In the genomic region with DNA sequence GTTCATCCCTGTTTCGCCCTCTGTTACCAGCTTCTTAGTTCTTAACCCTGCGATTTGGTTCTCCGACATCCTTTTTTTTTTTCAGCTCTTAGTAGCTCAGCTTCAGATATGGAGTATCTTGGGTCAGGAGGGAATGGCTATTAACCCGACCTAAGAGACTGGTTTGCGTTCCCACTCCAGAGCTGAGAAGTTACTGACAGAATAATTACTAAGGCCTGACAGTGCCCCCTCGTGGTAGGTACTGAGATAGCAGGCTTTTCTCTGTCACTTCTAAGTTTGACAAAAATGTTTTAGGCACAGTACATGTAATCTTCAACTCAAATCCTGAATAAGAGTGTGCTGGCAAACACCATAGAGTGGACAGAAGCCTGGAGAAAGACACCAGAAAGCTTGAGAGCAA, we compare ENCODE assay signal across 8 mouse cellular contexts. TPM values are rescaled to one million over a fixed set of nuclear protein-coding genes. Genes with fewer than 3 reads are reported as not detected.
DNase-seq lines count a peak whose midpoint lies in the region; ATAC-seq and TF ChIP-seq lines count a peak whose summit lies in the region.

No protein-coding gene starts in this region.

- H3K4me2 ChIP-seq in kidney, embryonic 15.5 days, result no peak overlapping the region
- no peak overlapping the region for H3K4me2 ChIP-seq in limb, embryonic 14.5 days (replicated peaks; ENCODE audit: low read depth, low read length, severe bottlenecking)

- peak; percentile 58 for DNase-seq in 416B (ENCODE audit: low read depth)
- peak; percentile 66 for DNase-seq in Muller cell, postnatal 12 days (ENCODE audit: inconsistent ontology term)
- DNase-seq in cerebellum, postnatal 14 days, result peak; percentile 83 to 86
- DNase-seq in gastrocnemius, adult 8-10 months (ENCODE audit: low spot score in 2 of 2), result peak; percentile 35 to 45
- DNase-seq in limb, embryonic 14.5 days (ENCODE audit: low spot score), result peak; percentile 90
- peak; percentile 69 for DNase-seq in ovary, postnatal 14 days (ENCODE audit: low spot score)
- peak; percentile 60 to 71 for DNase-seq in thymus, postnatal 36 days

- no peaks in the 10 kb centered on the region for H3K27me3 ChIP-seq in kidney, embryonic 15.5 days
- H3K27me3 ChIP-seq in limb, embryonic 14.5 days (ENCODE audit: control insufficient read depth, insufficient read depth, low read length), result no peaks in the 10 kb centered on the region

- 30% methylated on average over 6 of the region's 6 CpGs for WGBS in kidney, embryonic 15.5 days
- 27% methylated on average over 6 of the region's 6 CpGs for WGBS in limb, embryonic 14.5 days

- TF ChIP-seq POLR2A in limb, embryonic 14.5 days (IDR thresholded peaks at IDR 0.05; ENCODE audit: borderline replicate concordance, extremely low read depth, insufficient read depth, insufficient read length), result no peak

- 0 out of 2 replicates have a peak, but pooled peaks have one; percentile 49 for ATAC-seq in kidney, embryonic 15.5 days (replicated peaks; ENCODE audit: low FRiP score)
- no peak for ATAC-seq in limb, embryonic 14.5 days (ENCODE audit: low FRiP score, low read depth)

- no peak overlapping the region for H3K4me3 ChIP-seq in kidney, embryonic 15.5 days (replicated peaks)
- H3K4me3 ChIP-seq in limb, embryonic 14.5 days (replicated peaks; ENCODE audit: low read length), result no peak overlapping the region

- H3K36me3 ChIP-seq in kidney, embryonic 15.5 days, result peaks cover 28% of the 10 kb centered on the region
- peaks cover 42% of the 10 kb centered on the region for H3K36me3 ChIP-seq in limb, embryonic 14.5 days (ENCODE audit: control insufficient read depth, insufficient read depth, low read length)

- H3K9ac ChIP-seq in kidney, embryonic 15.5 days, result no peak overlapping the region
- H3K9ac ChIP-seq in limb, embryonic 14.5 days (ENCODE audit: low read depth, low read length, severe bottlenecking), result no peak overlapping the region

- H3K4me1 ChIP-seq in kidney, embryonic 15.5 days, result peaks cover 4% of the 10 kb centered on the region; the same call in 1 of the 2 replicates
- H3K4me1 ChIP-seq in limb, embryonic 14.5 days (ENCODE audit: control insufficient read depth, insufficient read depth, low read length), result no peaks in the 10 kb centered on the region

- H3K27ac ChIP-seq in kidney, embryonic 15.5 days, result no peak overlapping the region
- H3K27ac ChIP-seq in limb, embryonic 14.5 days (replicated peaks; ENCODE audit: low read depth, low read length), result no peak overlapping the region

- H3K9me3 ChIP-seq in kidney, embryonic 15.5 days (replicated peaks), result no peaks in the 10 kb centered on the region
- no peaks in the 10 kb centered on the region for H3K9me3 ChIP-seq in limb, embryonic 14.5 days (ENCODE audit: control insufficient read depth, low read length)

RNA-seq across cellular contexts. Expression of a gene that starts 27.4 kb away (rescaled TPM):
- total RNA-seq in gastrocnemius, adult 8-10 months (2022), result not detected
- polyA plus RNA-seq in kidney, embryonic 15.5 days (2015; fragmentation: Nextera tagmentation; extraction: Ambion mirVana), result not detected in 2 replicates
- polyA plus RNA-seq in limb, embryonic 14.5 days (2012; rRNA removed), result 0.05 and 0.23 TPM in 2 replicates
- 0.15 TPM in 1 of 2 replicates, not detected in the other for polyA plus RNA-seq in limb, embryonic 14.5 days (2014; fragmentation: Nextera tagmentation; extraction: Ambion mirVana)

RNA-seq across cellular contexts. Expression of a gene that starts 43.5 kb away (rescaled TPM):
- total RNA-seq in gastrocnemius, adult 8-10 months (2022), result 1 to 10 TPM; 2.8 to 7.0 (median 3.9) TPM
- polyA plus RNA-seq in kidney, embryonic 15.5 days (2015; fragmentation: Nextera tagmentation; extraction: Ambion mirVana), result 7.7 and 8.0 TPM in 2 replicates
- polyA plus RNA-seq in limb, embryonic 14.5 days (2012; rRNA removed), result 34.8 and 34.9 TPM in 2 replicates
- polyA plus RNA-seq in limb, embryonic 14.5 days (2014; fragmentation: Nextera tagmentation; extraction: Ambion mirVana), result 11.3 and 16.2 TPM in 2 replicates

Comparison
In these comparisons a context has a peak if more than half of its experiments do, and no peak if none do; other contexts are left out.
1. DNase-seq: peak in every context shown above with its lines; median percentile 90 in limb, embryonic 14.5 days; 84 in cerebellum, postnatal 14 days; 69 in ovary, postnatal 14 days; 66 in Muller cell, postnatal 12 days; 66 in thymus, postnatal 36 days; 58 in 416B; 40 in gastrocnemius, adult 8-10 months.